ENCODE assay signal across 10 mouse cellular contexts in the genomic region with DNA sequence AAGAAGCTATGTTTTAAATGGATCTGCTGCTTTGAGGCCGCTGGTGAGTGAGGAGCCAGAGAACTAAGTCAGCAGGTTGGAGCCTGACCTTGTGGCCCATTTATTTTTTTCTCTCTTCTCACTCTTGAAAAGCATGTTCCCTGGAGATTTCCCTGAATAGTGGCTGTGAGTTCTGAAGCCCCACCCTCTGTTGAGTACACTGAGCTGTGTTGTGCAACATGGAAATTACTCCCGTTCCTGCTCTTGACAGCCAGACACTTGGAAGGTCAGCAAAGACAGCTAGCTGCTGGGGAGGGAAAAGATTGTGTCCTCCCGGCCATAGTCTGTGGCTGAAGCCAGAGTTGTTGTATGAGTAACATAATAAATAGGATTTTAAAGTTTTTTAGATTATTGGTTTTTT.
DNase-seq lines count a peak whose midpoint lies in the region; ATAC-seq and TF ChIP-seq lines count a peak whose summit lies in the region.
"Had no signal": no experiment of that assay in that cellular context is flagged by ENCODE, and none has a peak within 500 bp of the region (broad histone marks: within the 10 kb centered on the region; RNA-seq: fewer than 3 reads in every experiment).

No protein-coding gene starts in this region.

- H3K9ac ChIP-seq in liver, embryonic 16.5 days (ENCODE audit: low read depth, low read length) = no peak overlapping the region
- H3K9ac ChIP-seq in hindbrain, embryonic 14.5 days = no peak overlapping the region
- no peak overlapping the region for H3K9ac ChIP-seq in midbrain, embryonic 14.5 days (replicated peaks; ENCODE audit: low read length)
- H3K9ac ChIP-seq: embryonic facial prominence, embryonic 13.5 days; limb, embryonic 15.5 days had no signal

- DNase-seq in ZHBTc4 (ENCODE audit: low read depth, low spot score) = peak; percentile 21
- DNase-seq in brain, embryonic 14.5 days (ENCODE audit: low read depth) = peak; percentile 28
- peak; percentile 60 to 61 for DNase-seq in heart, postnatal 36 days
- no peak for DNase-seq in B cell, adult 2 months
- no peak for DNase-seq in layer of hippocampus, adult 18-20 months (ENCODE audit: low spot score in 2 of 2)
- DNase-seq in hindbrain, embryonic 14.5 days (ENCODE audit: low spot score) = no peak
- no peak for DNase-seq in midbrain, embryonic 14.5 days

- H3K4me2 ChIP-seq in liver, embryonic 16.5 days (ENCODE audit: low read depth, low read length) = no peak overlapping the region
- H3K4me2 ChIP-seq in hindbrain, embryonic 14.5 days (replicated peaks) = no peak overlapping the region
- no peak overlapping the region for H3K4me2 ChIP-seq in midbrain, embryonic 14.5 days (ENCODE audit: low read length)
- H3K4me2 ChIP-seq: embryonic facial prominence, embryonic 13.5 days; limb, embryonic 15.5 days had no signal

- intact Hi-C loops in heart, postnatal 36 days (cut with DNase I) = loop anchor here (5.0 kb wide), 1 partner anchor 81 kb away; no protein-coding TSS in a partner anchor

- 44% methylated on average over 3 of the region's 3 CpGs for WGBS in liver, embryonic 16.5 days (ENCODE audit: insufficient replicate concordance)
- WGBS in hindbrain, embryonic 14.5 days = 40% methylated on average over 3 of the region's 3 CpGs
- 65% methylated on average over 3 of the region's 3 CpGs for WGBS in midbrain, embryonic 14.5 days

- ATAC-seq in liver, embryonic 16.5 days (ENCODE audit: low read depth) = peak; percentile 88
- ATAC-seq in hindbrain, embryonic 14.5 days (ENCODE audit: low FRiP score) = no peak
- ATAC-seq in midbrain, embryonic 14.5 days (ENCODE audit: low FRiP score, low TSS enrichment) = no peak

- no peaks in the 10 kb centered on the region for H3K9me3 ChIP-seq in liver, embryonic 16.5 days (replicated peaks; ENCODE audit: control insufficient read depth, low read length)
- H3K9me3 ChIP-seq in hindbrain, embryonic 14.5 days (ENCODE audit: control insufficient read depth, low read length) = no peaks in the 10 kb centered on the region
- no peaks in the 10 kb centered on the region for H3K9me3 ChIP-seq in midbrain, embryonic 14.5 days (ENCODE audit: control insufficient read depth, low read length)
- H3K9me3 ChIP-seq: embryonic facial prominence, embryonic 13.5 days had no signal

- no peaks in the 10 kb centered on the region; the same call in none of the 2 replicates for H3K4me1 ChIP-seq in liver, embryonic 16.5 days (ENCODE audit: control insufficient read depth, low read depth, low read length)
- H3K4me1 ChIP-seq in hindbrain, embryonic 14.5 days (replicated peaks; ENCODE audit: control insufficient read depth, insufficient read depth, low read length) = no peaks in the 10 kb centered on the region
- no peaks in the 10 kb centered on the region for H3K4me1 ChIP-seq in midbrain, embryonic 14.5 days (ENCODE audit: control insufficient read depth, insufficient read depth, low read length)
- H3K4me1 ChIP-seq: embryonic facial prominence, embryonic 13.5 days; limb, embryonic 15.5 days had no signal

- no peak overlapping the region for H3K4me3 ChIP-seq in liver, embryonic 16.5 days (ENCODE audit: low read depth, low read length)
- H3K4me3 ChIP-seq in hindbrain, embryonic 14.5 days (replicated peaks; ENCODE audit: low read length) = no peak overlapping the region
- H3K4me3 ChIP-seq in midbrain, embryonic 14.5 days (replicated peaks; ENCODE audit: low read depth, low read length) = no peak overlapping the region
- H3K4me3 ChIP-seq: embryonic facial prominence, embryonic 13.5 days; limb, embryonic 15.5 days had no signal

- TF ChIP-seq POLR2A in brain, embryonic 14.5 days (IDR thresholded peaks at IDR 0.05; ENCODE audit: borderline replicate concordance, extremely low read depth, insufficient read depth, insufficient read length, poor library complexity, severe bottlenecking) = no peak

- H3K27ac ChIP-seq in liver, embryonic 16.5 days (ENCODE audit: low read length) = no peak overlapping the region
- H3K27ac ChIP-seq in hindbrain, embryonic 14.5 days = no peak overlapping the region
- H3K27ac ChIP-seq in midbrain, embryonic 14.5 days (replicated peaks; ENCODE audit: low read depth, low read length) = no peak overlapping the region
- H3K27ac ChIP-seq: embryonic facial prominence, embryonic 13.5 days; limb, embryonic 15.5 days had no signal

- no peak for TF ChIP-seq CTCF in brain, embryonic 14.5 days (IDR thresholded peaks at IDR 0.05; ENCODE audit: borderline replicate concordance, extremely low read depth, insufficient read depth, insufficient read length)

- H3K27me3 ChIP-seq in liver, embryonic 16.5 days (ENCODE audit: control insufficient read depth, insufficient read depth, low read depth, low read length) = no peaks in the 10 kb centered on the region
- H3K27me3 ChIP-seq in hindbrain, embryonic 14.5 days (ENCODE audit: control insufficient read depth, insufficient read depth, low read length) = no peaks in the 10 kb centered on the region
- H3K27me3 ChIP-seq in midbrain, embryonic 14.5 days (ENCODE audit: control insufficient read depth, insufficient read depth, low read length) = no peaks in the 10 kb centered on the region
- H3K27me3 ChIP-seq: embryonic facial prominence, embryonic 13.5 days; limb, embryonic 15.5 days had no signal

- no peaks in the 10 kb centered on the region for H3K36me3 ChIP-seq in liver, embryonic 16.5 days (ENCODE audit: control insufficient read depth, insufficient read depth)
- no peaks in the 10 kb centered on the region for H3K36me3 ChIP-seq in hindbrain, embryonic 14.5 days (replicated peaks; ENCODE audit: control insufficient read depth, insufficient read depth)
- H3K36me3 ChIP-seq in midbrain, embryonic 14.5 days (ENCODE audit: control insufficient read depth, insufficient read depth, low read length) = no peaks in the 10 kb centered on the region
- H3K36me3 ChIP-seq: embryonic facial prominence, embryonic 13.5 days; limb, embryonic 15.5 days had no signal

Comparison
In these comparisons a context has a peak if more than half of its experiments do, and no peak if none do; other contexts are left out.
1. DNase-seq: peak in ZHBTc4 (single experiment), brain, embryonic 14.5 days (single experiment) and heart, postnatal 36 days (2 of 2); none in B cell, adult 2 months (0 of 2), layer of hippocampus, adult 18-20 months (0 of 2), hindbrain, embryonic 14.5 days (single experiment) and midbrain, embryonic 14.5 days (single experiment).